Mouse (Mus musculus): ENCODE results near the gene Car4. TPM values are rescaled to one million over a fixed set of nuclear protein-coding genes. Genes with fewer than 3 reads are reported as not detected.

The Car4 gene
- 1.7 and 1.9 TPM in 2 replicates for polyA plus RNA-seq (2012; rRNA removed)

GRCm38 (mm10) chr11:84957591-84958270, at the start of gene Car4:
Gene Car4 (plus strand): TSS chr11:84957786.

GRCm38 (mm10) chr11:84916053-84916702, 41.4 kb upstream of the Car4 start, which contains the start of gene Znhit3:
Gene Znhit3 (minus strand): TSS chr11:84916366.

Other genes with a start within 250 kb of the Car4 start
- gene Mrm1, start 138.3 kb upstream of the Car4 start, polyA plus RNA-seq (2012; rRNA removed): 11.3 and 20.3 TPM in 2 replicates
- gene Dhrs11, start 128.8 kb upstream of the Car4 start, polyA plus RNA-seq (2012; rRNA removed): 8.3 and 13.1 TPM in 2 replicates
- gene Ggnbp2, start 87.0 kb upstream of the Car4 start, polyA plus RNA-seq (2012; rRNA removed): 128 and 130 TPM in 2 replicates
- gene Myo19, start 77.6 kb upstream of the Car4 start, polyA plus RNA-seq (2012; rRNA removed): 22.3 and 24.0 TPM in 2 replicates
- gene Pigw, start 77.5 kb upstream of the Car4 start, polyA plus RNA-seq (2012; rRNA removed): 5.7 TPM in 2 replicates
- 37.7 and 39.7 TPM in 2 replicates for gene Znhit3, start 41.4 kb upstream of the Car4 start, polyA plus RNA-seq (2012; rRNA removed)
- gene Usp32, start 182.4 kb downstream of the Car4 start, polyA plus RNA-seq (2012; rRNA removed): 26.2 and 27.4 TPM in 2 replicates
- 0.15 and 0.37 TPM in 2 replicates for gene 1700125H20Rik, start 212.6 kb downstream of the Car4 start, polyA plus RNA-seq (2012; rRNA removed)